Mouse (Mus musculus) lung, embryonic 15.5 days (tissue): ENCODE results near the gene Sec23b. TPM values are rescaled to one million over a fixed set of nuclear protein-coding genes. Genes with fewer than 3 reads are reported as not detected.

ENCODE experiments used
- ATAC-seq: fragments of 200-750 bp; cut with Nextera tagmentation; 2 replicates; pipeline ENCODE4 v1.8.0; 2017; ENCODE audit warnings: moderate number of reproducible peaks, borderline replicate concordance; ENCODE audit not compliant: low FRiP score, low TSS enrichment; ENCODE audit errors: extremely low read depth
- H3K27ac ChIP-seq: fragments of 300-500 bp; sonication (generic); 2 replicates; pipeline ENCODE4 v1.5.1; 2015; ENCODE audit warnings: moderate library complexity, mild to moderate bottlenecking, inconsistent platforms
- H3K27me3 ChIP-seq: fragments of 300-500 bp; sonication (generic); 2 replicates; pipeline ENCODE4 v1.6.1; 2015; ENCODE audit warnings: inconsistent platforms
- H3K36me3 ChIP-seq: fragments of 300-500 bp; sonication (generic); 2 replicates; pipeline ENCODE4 v1.6.1; 2015; ENCODE audit warnings: inconsistent platforms
- H3K4me1 ChIP-seq: fragments of 300-500 bp; sonication (generic); 2 replicates; pipeline ENCODE4 v1.6.1; 2015; ENCODE audit warnings: inconsistent platforms
- H3K4me2 ChIP-seq: fragments of 300-500 bp; sonication (generic); 2 replicates; pipeline ENCODE4 v1.6.1; 2015; ENCODE audit warnings: inconsistent platforms, mild to moderate bottlenecking, moderate library complexity
- H3K4me3 ChIP-seq: fragments of 300-500 bp; sonication (generic); 2 replicates; pipeline ENCODE4 v1.5.1; 2015; ENCODE audit warnings: mild to moderate bottlenecking, inconsistent platforms
- H3K9ac ChIP-seq: fragments of 300-500 bp; sonication (generic); 2 replicates; pipeline ENCODE4 v1.6.1; 2015; ENCODE audit warnings: inconsistent platforms
- H3K9me3 ChIP-seq: fragments of 300-500 bp; sonication (generic); 2 replicates; pipeline ENCODE4 v1.6.1; 2016; ENCODE audit warnings: inconsistent platforms
- WGBS: fragments of 180-500 bp; shearing (Covaris S2); methylation state at CpG from one replicate; pipeline ENCODE4 v1.1.7; 2015; 5-methylcytosine and 5-hydroxymethylcytosine counted together
- polyA plus RNA-seq: library from polyadenylated mRNA; unstranded; fragments of >200 nt; fragmentation: Nextera tagmentation; extraction: Ambion mirVana; gene quantifications from 2 replicates; pipeline ENCODE4 v1.2.1, GENCODE M21; 2015

The Sec23b gene
- 88.8 and 91.3 TPM in 2 replicates for polyA plus RNA-seq

GRCm38 (mm10) chr2:144555820-144556552 is at the start of gene Sec23b:
Gene Sec23b, plus strand, starts transcription at chr2:144556229.
- H3K27me3 ChIP-seq, result no peaks in the 10 kb centered on the region
- H3K9me3 ChIP-seq, result no peaks in the 10 kb centered on the region
- under 1% methylated on average over 44 of the region's 44 CpGs for WGBS
- peak; percentile 98 for ATAC-seq
- peak within 1 kb of the TSS; percentile 93 for H3K27ac ChIP-seq
- peaks cover 13% of the 10 kb centered on the region for H3K36me3 ChIP-seq
- peak within 1 kb of the TSS; percentile 62 for H3K4me2 ChIP-seq
- peak within 1 kb of the TSS; percentile 88 for H3K4me3 ChIP-seq
- H3K9ac ChIP-seq, result peak within 1 kb of the TSS; percentile 80
- peaks cover 16% of the 10 kb centered on the region for H3K4me1 ChIP-seq

DNA sequence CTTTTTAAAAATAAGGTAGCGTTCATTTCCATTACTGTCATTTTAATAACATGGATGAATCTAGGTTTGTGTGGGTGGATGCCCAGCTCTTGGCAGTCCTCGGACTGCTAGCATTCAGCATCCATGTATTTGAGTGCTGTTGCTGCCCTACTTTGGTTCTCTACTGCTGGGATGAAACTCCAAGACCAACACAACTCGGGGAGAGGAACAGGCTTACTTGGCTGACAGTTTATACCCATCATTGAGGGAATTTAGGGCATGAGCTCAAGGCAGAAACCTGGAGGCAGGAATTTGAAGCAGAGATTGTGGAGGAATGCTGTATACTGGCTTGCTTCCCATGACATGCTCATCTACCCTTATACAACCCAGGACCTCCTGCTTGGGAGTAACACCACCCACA is 41.4 kb upstream of the Sec23b start:
- Histone ChIP-seq H3K9ac (no peak overlapping the region), H3K4me1 (no peaks in the 10 kb centered on the region), H3K27me3 (no peaks in the 10 kb centered on the region), H3K36me3 (no peaks in the 10 kb centered on the region), H3K27ac (no peak overlapping the region), H3K4me2 (no peak overlapping the region), H3K9me3 (no peaks in the 10 kb centered on the region), H3K4me3 (no peak overlapping the region)
- WGBS, result 79% methylated on average over 3 of the region's 3 CpGs
- ATAC-seq, result no peak

GRCm38 (mm10) chr2:144519772-144520171 is 36.3 kb upstream of the Sec23b start:
- Histone ChIP-seq H3K4me1 (no peaks in the 10 kb centered on the region), H3K9ac (no peak overlapping the region), H3K4me2 (no peak overlapping the region), H3K4me3 (no peak overlapping the region), H3K27me3 (no peaks in the 10 kb centered on the region), H3K27ac (no peak overlapping the region), H3K9me3 (no peaks in the 10 kb centered on the region), H3K36me3 (no peaks in the 10 kb centered on the region)
- WGBS, result 69% methylated on average over 3 of the region's 3 CpGs
- no peak for ATAC-seq

GRCm38 (mm10) chr2:144525856-144526255 is 30.2 kb upstream of the Sec23b start:
- 55% methylated on average over 10 of the region's 10 CpGs for WGBS

GRCm38 (mm10) chr2:144526981-144527820 is 28.8 kb upstream of the Sec23b start, which contains the start of the genes Dzank1 and Polr3f:
Gene Dzank1, minus strand, starts transcription at chr2:144527414.
Gene Polr3f, plus strand, starts transcription at chr2:144527718.
- no peaks in the 10 kb centered on the region for H3K9me3 ChIP-seq
- peak within 1 kb of the TSS; percentile 64 for H3K4me3 ChIP-seq
- peak within 1 kb of the TSS; percentile 89 for H3K4me2 ChIP-seq
- H3K36me3 ChIP-seq, result peaks cover 10% of the 10 kb centered on the region; the same call in 1 of the 2 replicates
- H3K9ac ChIP-seq, result peak within 1 kb of the TSS; percentile 85
- under 1% methylated on average over 56 of the region's 56 CpGs for WGBS
- peaks cover 16% of the 10 kb centered on the region for H3K4me1 ChIP-seq
- peak; percentile 98 for ATAC-seq
- peaks cover 9% of the 10 kb centered on the region; the same call in 1 of the 2 replicates for H3K27me3 ChIP-seq
- H3K27ac ChIP-seq, result peak within 1 kb of the TSS; percentile 86

More at GRCm38 (mm10) chr2:144525856-144526255, 30.2 kb upstream of the Sec23b start:
- ATAC-seq, result no peak
- no peaks in the 10 kb centered on the region for H3K9me3 ChIP-seq
- H3K4me3 ChIP-seq, result no peak overlapping the region
- peaks cover 16% of the 10 kb centered on the region for H3K4me1 ChIP-seq
- peaks cover 4% of the 10 kb centered on the region; the same call in 1 of the 2 replicates for H3K36me3 ChIP-seq
- no peak overlapping the region for H3K4me2 ChIP-seq
- H3K9ac ChIP-seq, result no peak overlapping the region
- peaks cover 9% of the 10 kb centered on the region; the same call in 1 of the 2 replicates for H3K27me3 ChIP-seq
- no peak overlapping the region for H3K27ac ChIP-seq

- H3K27ac ChIP-seq, result peak overlapping the region; percentile 86
Measured at GRCm38 (mm10) chr2:144527821-144528174, 28.2 kb upstream of the Sec23b start.

DNA sequence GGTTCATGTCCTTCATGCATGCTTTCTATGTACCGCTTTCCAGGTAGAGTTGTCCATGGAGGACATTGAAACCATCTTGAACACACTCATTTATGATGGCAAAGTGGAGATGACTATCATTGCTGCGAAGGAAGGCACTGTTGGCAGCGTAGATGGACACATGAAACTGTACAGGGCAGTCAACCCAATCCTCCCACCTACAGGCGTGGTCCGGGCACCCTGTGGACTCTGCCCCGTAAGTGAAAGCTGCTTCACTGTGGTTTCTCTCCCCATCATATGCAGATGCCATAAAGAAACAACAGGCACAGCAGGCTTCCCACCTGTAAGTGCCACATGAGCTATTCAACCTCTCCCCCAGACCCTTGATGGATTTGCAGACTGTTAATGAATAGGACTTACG is 18.9 kb upstream of the Sec23b start:
- no peak overlapping the region for H3K9ac ChIP-seq
- H3K9me3 ChIP-seq, result no peaks in the 10 kb centered on the region
- H3K27me3 ChIP-seq, result no peaks in the 10 kb centered on the region
- H3K4me3 ChIP-seq, result no peak overlapping the region
- H3K27ac ChIP-seq, result no peak overlapping the region
- no peak for ATAC-seq
- H3K4me2 ChIP-seq, result no peak overlapping the region
- 91% methylated on average over 7 of the region's 7 CpGs for WGBS
- H3K4me1 ChIP-seq, result no peaks in the 10 kb centered on the region
- peaks cover 86% of the 10 kb centered on the region for H3K36me3 ChIP-seq

More at GRCm38 (mm10) chr2:144527821-144528174, 28.2 kb upstream of the Sec23b start:
- peaks cover 9% of the 10 kb centered on the region; the same call in 1 of the 2 replicates for H3K27me3 ChIP-seq
- peaks cover 16% of the 10 kb centered on the region for H3K4me1 ChIP-seq
- no peaks in the 10 kb centered on the region for H3K9me3 ChIP-seq
- peak; percentile 60 for ATAC-seq
- under 1% methylated on average over 25 of the region's 25 CpGs for WGBS
- peak overlapping the region; percentile 85 for H3K9ac ChIP-seq
- peaks cover 14% of the 10 kb centered on the region for H3K36me3 ChIP-seq
- H3K4me2 ChIP-seq, result peak overlapping the region; percentile 89
- H3K4me3 ChIP-seq, result peak overlapping the region; percentile 64

GRCm38 (mm10) chr2:144541246-144541645 is 14.8 kb upstream of the Sec23b start:
- peaks cover 71% of the 10 kb centered on the region for H3K36me3 ChIP-seq
- no peak overlapping the region for H3K9ac ChIP-seq
- no peak overlapping the region for H3K4me3 ChIP-seq
- H3K27ac ChIP-seq, result no peak overlapping the region
- H3K4me1 ChIP-seq, result no peaks in the 10 kb centered on the region
- WGBS, result 80% methylated on average over 4 of the region's 4 CpGs
- H3K27me3 ChIP-seq, result no peaks in the 10 kb centered on the region
- H3K4me2 ChIP-seq, result no peak overlapping the region
- H3K9me3 ChIP-seq, result no peaks in the 10 kb centered on the region
- ATAC-seq, result no peak

GRCm38 (mm10) chr2:144543670-144544069 is 12.4 kb upstream of the Sec23b start:
- H3K9me3 ChIP-seq, result no peaks in the 10 kb centered on the region
- H3K27ac ChIP-seq, result no peak overlapping the region
- no peak overlapping the region for H3K9ac ChIP-seq
- WGBS, result 86% methylated on average over 6 of the region's 6 CpGs
- H3K4me1 ChIP-seq, result no peaks in the 10 kb centered on the region
- no peak overlapping the region for H3K4me3 ChIP-seq
- no peaks in the 10 kb centered on the region for H3K27me3 ChIP-seq
- no peak overlapping the region for H3K4me2 ChIP-seq
- ATAC-seq, result no peak
- peaks cover 55% of the 10 kb centered on the region for H3K36me3 ChIP-seq

DNA sequence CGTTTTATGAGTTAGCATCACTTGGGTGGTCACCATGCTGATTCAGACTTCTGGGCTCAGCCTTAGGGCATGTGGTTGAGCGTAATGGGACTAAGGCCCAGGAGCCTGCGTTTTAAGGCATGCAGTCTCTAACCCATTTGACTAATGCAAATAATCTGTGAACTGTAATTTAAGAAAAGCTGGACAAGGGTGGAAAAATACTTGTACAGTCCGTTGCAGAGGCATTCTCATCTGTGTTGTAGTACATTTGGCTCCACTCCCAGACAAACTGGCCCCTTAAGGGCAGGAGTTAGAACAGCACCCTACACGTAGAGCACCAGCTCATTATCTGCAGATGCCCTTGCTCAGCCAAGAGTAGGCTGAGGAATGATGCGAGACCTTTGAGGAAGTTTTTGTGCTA is 11.4 kb upstream of the Sec23b start:
- WGBS, result 64% methylated on average over 6 of the region's 6 CpGs
- H3K4me2 ChIP-seq, result no peak overlapping the region
- H3K27ac ChIP-seq, result peak overlapping the region; percentile 29; the same call in 1 of the 2 replicates

DNA sequence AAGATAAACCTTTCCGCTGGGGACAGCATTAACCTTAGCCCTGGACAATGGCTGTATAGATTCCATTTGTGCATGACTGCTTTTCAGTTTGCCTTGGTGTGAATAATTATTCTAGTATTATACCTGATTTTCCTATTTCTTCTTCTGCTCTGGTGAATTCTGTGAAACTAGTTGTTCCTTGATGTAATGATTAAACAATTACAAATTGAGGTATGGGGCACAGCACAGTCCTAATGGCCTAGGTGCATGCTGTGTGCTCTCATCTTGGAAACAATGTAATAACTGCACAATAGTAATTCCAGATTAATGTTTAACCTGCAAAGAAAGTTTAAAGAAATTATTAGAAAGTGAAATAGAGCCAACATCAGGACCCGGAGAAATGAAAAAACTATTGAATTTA is 11.0 kb upstream of the Sec23b start:
- Histone ChIP-seq H3K4me3 (no peak overlapping the region), H3K27ac (no peak overlapping the region), H3K36me3 (peaks cover 41% of the 10 kb centered on the region), H3K4me2 (no peak overlapping the region), H3K9ac (no peak overlapping the region), H3K4me1 (peaks cover 9% of the 10 kb centered on the region), H3K9me3 (no peaks in the 10 kb centered on the region), H3K27me3 (no peaks in the 10 kb centered on the region)
- WGBS, result 86% methylated on average over 2 of the region's 2 CpGs
- no peak for ATAC-seq

More for the DNA sequence above, 11.4 kb upstream of the Sec23b start:
- Histone ChIP-seq H3K36me3 (peaks cover 46% of the 10 kb centered on the region), H3K4me3 (no peak overlapping the region), H3K9ac (no peak overlapping the region), H3K27me3 (no peaks in the 10 kb centered on the region), H3K9me3 (no peaks in the 10 kb centered on the region), H3K4me1 (peaks cover 8% of the 10 kb centered on the region)
- ATAC-seq, result no peak
